Mouse (Mus musculus) hindbrain, embryonic 15.5 days (tissue): ENCODE measurements around the gene Snrnp200. TPM values are rescaled to one million over a fixed set of nuclear protein-coding genes. Genes with fewer than 3 reads are reported as not detected.

Source experiments
- polyA plus RNA-seq: library from polyadenylated mRNA; unstranded; fragments of >200 nt; fragmentation: Nextera tagmentation; extraction: Ambion mirVana; gene quantifications from 2 replicates; pipeline ENCODE4 v1.2.1, GENCODE M21; 2015

Snrnp200 gene
- polyA plus RNA-seq, 1 experiment from 2014 or later: 50.1 TPM

Other genes with a start within 250 kb of the Snrnp200 start
- gene Ap4e1, start 199.7 kb upstream of the Snrnp200 start, polyA plus RNA-seq: 11.2 and 12.3 TPM in 2 replicates
- gene Blvra, start 137.7 kb upstream of the Snrnp200 start, polyA plus RNA-seq: 29.3 and 33.0 TPM in 2 replicates
- gene Ncaph, start 74.4 kb upstream of the Snrnp200 start, polyA plus RNA-seq: 17.3 and 18.7 TPM in 2 replicates
- gene Itpripl1, start 64.9 kb upstream of the Snrnp200 start, polyA plus RNA-seq: 11.0 and 11.2 TPM in 2 replicates
- gene 1810024B03Rik, start 106 bp upstream of the Snrnp200 start, polyA plus RNA-seq: 0.87 and 1.0 TPM in 2 replicates
- 56.6 and 59.6 TPM in 2 replicates for gene Ciao1, start 39.4 kb downstream of the Snrnp200 start, polyA plus RNA-seq
- 55.2 and 58.7 TPM in 2 replicates for gene Tmem127, start 39.5 kb downstream of the Snrnp200 start, polyA plus RNA-seq
- gene Stard7, start 61.8 kb downstream of the Snrnp200 start, polyA plus RNA-seq: 88.4 and 92.5 TPM in 2 replicates
- 13.0 and 14.2 TPM in 2 replicates for gene Dusp2, start 127.8 kb downstream of the Snrnp200 start, polyA plus RNA-seq
- not detected in 2 replicates for gene Astl, start 130.3 kb downstream of the Snrnp200 start, polyA plus RNA-seq
- 0.47 TPM in 2 replicates for gene Adra2b, start 154.8 kb downstream of the Snrnp200 start, polyA plus RNA-seq
- 0.18 and 0.33 TPM in 2 replicates for gene Gpat2, start 216.8 kb downstream of the Snrnp200 start, polyA plus RNA-seq
- gene Fahd2a, start 236.2 kb downstream of the Snrnp200 start, polyA plus RNA-seq: 30.4 and 31.8 TPM in 2 replicates